Mouse (Mus musculus) megakaryocyte, embryonic 14.5 days (primary cell): ENCODE results near the gene Ccser1.

Source experiments
- FLI1 ChIP-seq: IDR thresholded peaks from 2 replicates; pipeline ENCODE4 v1.6.1; 2012; ENCODE audit warnings: low read length, inconsistent platforms, mixed read lengths
- GATA1 ChIP-seq: IDR thresholded peaks from 3 replicates; pipeline ENCODE4 v1.6.1; 2012; ENCODE audit warnings: mixed read lengths, low read length, inconsistent platforms, borderline replicate concordance

- no peak for TF ChIP-seq GATA1
- TF ChIP-seq FLI1 = no peak
Observed at GRCm38 (mm10) chr6:61315884-61316601, 135.9 kb downstream of the Ccser1 start.
